Mouse (Mus musculus) stomach, postnatal 0 days (tissue): ENCODE data around the gene Ssbp4.

Experiments
- CTCF ChIP-seq: IDR thresholded peaks from 2 replicates; pipeline ENCODE4 v1.5.1; 2016; ENCODE audit warnings: antibody characterized with exemption, low read depth, mild to moderate bottlenecking, moderate library complexity
- EP300 ChIP-seq: optimal IDR thresholded peaks from 2 replicates; pipeline ENCODE3; 2016; ENCODE audit warnings: antibody characterized with exemption

DNA sequence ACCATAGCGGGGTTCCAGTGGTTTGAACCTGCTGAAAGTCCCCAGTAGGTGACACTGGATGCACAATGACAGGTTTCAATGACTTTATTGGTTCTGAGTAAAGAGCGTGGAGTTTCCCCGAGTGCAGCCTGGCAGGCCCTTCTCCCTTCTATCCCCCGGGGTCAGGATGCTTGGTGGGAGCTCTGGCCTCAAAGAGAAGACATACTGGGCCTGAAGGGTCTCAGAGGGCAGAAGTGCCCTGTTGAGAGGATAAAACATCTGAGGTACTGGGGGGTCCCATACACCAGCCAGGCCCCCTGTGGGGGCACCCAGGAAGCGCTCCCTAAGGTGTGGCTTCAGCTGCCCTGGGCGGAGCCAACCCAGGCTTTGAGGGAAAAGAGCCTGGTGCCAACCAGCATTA lies 37.7 kb upstream of the Ssbp4 start:
- TF ChIP-seq CTCF: no peak
- no peak for TF ChIP-seq EP300
